Mouse (Mus musculus) heart, postnatal 14 days (tissue): ENCODE measurements around the gene Tmem237. TPM values are rescaled to one million over a fixed set of nuclear protein-coding genes. Genes with fewer than 3 reads are reported as not detected.

Source experiments
- DNase-seq, 2 experiments: peaks; one replicate each; pipeline ENCODE4 v3.0.0; 2021 to 2022
- intact Hi-C: fragments of 180-260 bp; cut with DNase I; formaldehyde crosslinking; loops from one replicate; pipeline ENCODE4 v1.15.1; 2025
- total RNA-seq, 2 experiments: library from RNA; stranded (reverse); gene quantifications; 2 replicates each; pipeline ENCODE4 v1.2.3; 2021

The Tmem237 gene
- total RNA-seq, 2 experiments from 2014 or later, result 3.5 to 5.1 TPM

DNA sequence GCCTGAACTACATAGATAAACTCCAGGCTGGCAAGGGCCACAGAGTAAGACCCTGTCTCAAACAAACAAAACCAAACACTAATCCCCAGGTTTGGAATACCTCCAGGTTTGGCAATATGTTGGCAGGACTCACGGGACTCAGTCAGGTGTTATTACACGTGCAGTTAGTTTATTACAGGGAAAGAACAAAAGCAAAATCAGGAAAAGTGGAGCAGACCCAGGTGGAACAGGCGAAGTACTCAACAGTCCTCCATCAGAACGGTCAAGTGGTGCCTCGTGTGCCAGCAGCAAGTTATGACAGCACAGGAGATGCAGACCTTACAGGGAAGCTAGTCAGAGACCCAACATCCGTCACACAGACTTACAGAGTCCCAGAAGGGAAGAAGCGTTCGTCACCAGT, 9.7 kb downstream of the Tmem237 start:
- no peak for DNase-seq
- intact Hi-C loops, result no loop called here

DNA sequence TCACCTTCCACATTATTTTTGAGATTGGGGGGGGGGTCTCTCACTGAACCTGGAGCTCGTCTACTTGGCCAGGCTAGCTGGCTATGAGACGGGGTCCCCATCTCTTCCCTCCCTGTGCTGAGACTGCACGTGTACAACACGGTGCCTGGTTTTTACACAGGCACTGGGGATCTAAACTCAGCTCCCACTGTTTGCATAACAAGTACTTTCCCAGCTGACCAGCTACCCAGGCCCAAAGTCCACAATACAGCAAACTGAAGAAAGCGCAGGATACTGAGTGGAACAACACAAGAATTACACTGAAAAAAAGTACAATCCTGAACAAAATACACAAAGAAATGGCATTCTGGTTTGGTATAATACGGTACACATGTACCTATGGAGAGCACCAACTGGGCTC, 18.1 kb downstream of the Tmem237 start:
- intact Hi-C loops, result no loop called here
- DNase-seq, result no peak

- intact Hi-C loops, result no loop called here
Measured at GRCm38 (mm10) chr1:59101020-59101419, 19.2 kb downstream of the Tmem237 start.

GRCm38 (mm10) chr1:59094705-59095104, 25.5 kb downstream of the Tmem237 start, which contains the start of gene C2cd6:
TSS of gene C2cd6 (minus strand) at chr1:59094900.
- DNase-seq, result no peak
- intact Hi-C loops, result no loop called here

More at GRCm38 (mm10) chr1:59101020-59101419, 19.2 kb downstream of the Tmem237 start:
- no peak for DNase-seq

- intact Hi-C loops, result no loop called here
Measured at GRCm38 (mm10) chr1:59070867-59071266, 49.3 kb downstream of the Tmem237 start.

DNA sequence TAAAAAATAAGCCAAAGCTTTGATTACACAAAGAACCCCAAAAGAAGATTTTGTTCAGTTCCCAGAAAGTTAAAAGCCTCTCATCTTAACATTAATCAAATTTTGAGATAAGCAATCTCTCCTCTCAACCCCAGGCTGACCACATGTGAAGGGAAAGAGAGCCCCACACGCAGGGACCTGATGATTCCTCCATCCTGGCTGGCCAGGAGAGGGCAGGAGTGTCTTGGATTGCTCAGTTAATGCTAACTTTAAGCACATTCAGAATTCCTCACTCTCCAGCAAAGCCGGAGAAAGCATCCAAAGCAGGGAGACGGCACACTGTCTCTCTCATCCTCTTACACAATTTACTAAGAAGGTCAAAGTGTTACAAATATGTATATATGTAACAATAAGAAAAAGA, 52.2 kb downstream of the Tmem237 start:
- peak; percentile 13 to 38 for DNase-seq

More at GRCm38 (mm10) chr1:59070867-59071266, 49.3 kb downstream of the Tmem237 start:
- DNase-seq, result peak in 1 of 2 experiments; percentile 1

DNA sequence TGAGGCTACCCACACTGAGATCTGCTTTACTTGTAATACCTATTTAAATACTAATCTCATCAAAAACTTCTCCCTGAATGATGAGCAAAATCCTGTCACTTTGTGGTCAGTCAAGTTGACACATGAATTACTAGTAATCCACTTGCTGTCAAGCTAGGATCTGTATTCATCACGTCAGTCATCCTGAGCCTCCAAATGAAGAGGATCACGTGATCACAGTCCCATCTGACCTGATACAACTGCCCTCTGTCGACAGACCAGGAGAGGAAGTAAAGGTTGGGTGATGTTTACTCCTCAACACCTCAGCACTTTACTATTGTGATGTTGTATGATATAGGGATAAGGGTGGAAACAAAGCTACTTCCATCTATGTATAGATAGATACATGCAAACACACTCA, 56.5 kb downstream of the Tmem237 start:
- intact Hi-C loops, result no loop called here
- DNase-seq, result no peak

More for the DNA sequence above, 52.2 kb downstream of the Tmem237 start:
- intact Hi-C loops, result loop anchor here (5.0 kb wide), 1 partner anchor 74 kb away; no protein-coding TSS in a partner anchor

DNA sequence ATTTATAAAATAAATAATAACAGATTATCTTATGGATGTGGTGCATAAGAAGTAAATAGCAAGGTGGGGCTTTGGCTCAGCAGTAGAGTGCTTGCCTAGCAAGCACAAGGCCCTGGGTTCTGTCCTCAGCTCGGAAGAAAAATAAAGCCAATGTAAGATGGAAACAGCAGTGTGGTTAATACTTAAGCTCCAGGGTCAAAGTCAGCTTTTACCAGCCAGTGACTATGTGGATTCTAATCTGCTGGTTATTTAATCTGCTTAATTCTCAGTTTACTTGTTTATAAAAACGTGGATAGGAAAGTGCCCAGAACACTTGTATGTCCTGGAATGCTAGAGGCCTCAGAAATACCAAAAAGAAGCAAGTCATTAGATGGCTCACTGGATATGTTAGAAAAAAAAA, 63.3 kb downstream of the Tmem237 start:
- intact Hi-C loops, result no loop called here
- no peak for DNase-seq

DNA sequence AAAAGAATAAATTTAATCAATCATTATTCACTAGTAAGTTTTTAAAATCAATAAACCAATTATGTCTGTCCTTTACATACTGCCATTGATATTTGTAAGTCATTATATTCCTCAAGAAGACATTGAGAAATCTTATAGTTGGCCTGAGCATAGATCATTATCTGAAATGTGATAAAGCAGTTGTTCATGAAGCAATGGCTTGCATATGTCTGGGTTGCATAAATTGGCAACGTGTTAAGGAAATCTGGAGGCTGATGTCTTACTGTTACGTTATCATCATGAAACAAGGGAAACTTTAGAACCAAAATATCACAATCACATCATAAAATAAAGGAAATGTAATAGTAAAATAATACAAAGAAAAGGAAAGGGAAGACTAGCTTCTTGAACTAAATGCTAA, 68.9 kb downstream of the Tmem237 start:
- intact Hi-C loops, result no loop called here
- DNase-seq, result no peak

Other genes with a start within 250 kb of the Tmem237 start
- gene Trak2, start 147.0 kb downstream of the Tmem237 start, total RNA-seq, result 100 to 1,000 TPM; 154 to 179 TPM
- gene Stradb, start 146.9 kb downstream of the Tmem237 start, total RNA-seq, result 10 to 100 TPM; 35.1 to 40.0 TPM
- not detected for gene C2cd6, start 25.5 kb downstream of the Tmem237 start, total RNA-seq
- under 1 TPM in 1 of 2 experiments, not detected in 1; 0.12 TPM for gene Mpp4, start 43.0 kb upstream of the Tmem237 start, total RNA-seq
- gene Als2, start 116.8 kb upstream of the Tmem237 start, total RNA-seq, result 1 to 10 TPM; 8.5 to 9.2 TPM
- under 1 TPM in 1 of 2 experiments, not detected in 1; 0.26 TPM for gene Cdk15, start 136.5 kb upstream of the Tmem237 start, total RNA-seq